In the genomic region with DNA sequence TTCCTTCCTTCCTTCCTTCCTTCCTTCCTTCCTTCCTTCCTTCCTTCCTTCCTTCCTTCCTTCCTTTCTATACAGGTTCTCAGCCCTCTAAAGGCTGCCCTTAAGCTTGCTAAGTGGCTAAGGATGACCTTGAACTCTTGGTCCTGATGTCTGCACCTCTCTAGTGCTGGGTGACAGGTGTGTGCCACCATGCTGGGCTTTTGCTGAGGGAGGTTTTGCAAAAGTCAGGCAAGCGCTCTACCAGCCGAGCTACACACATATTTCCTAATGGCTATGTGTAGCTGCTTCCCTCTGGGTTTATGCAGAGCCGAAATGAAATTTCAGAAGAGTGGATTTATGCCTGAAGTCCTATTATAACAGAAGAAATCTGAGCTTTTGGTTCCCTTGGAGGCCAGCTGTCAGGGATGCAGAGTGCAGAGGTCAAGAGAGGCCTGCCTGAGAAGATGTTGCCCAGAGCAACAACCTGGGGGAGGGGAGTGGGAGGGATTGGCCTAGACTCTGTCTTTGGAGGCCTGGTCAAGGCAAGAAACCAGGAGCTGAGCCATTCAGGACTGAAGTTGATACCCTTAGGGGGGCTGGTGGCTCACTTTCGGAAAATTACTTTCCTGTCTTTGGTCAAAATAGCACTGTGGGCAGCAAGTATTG, we compare ENCODE assay signal across 8 mouse cellular contexts. TPM values are rescaled to one million over a fixed set of nuclear protein-coding genes. Genes with fewer than 3 reads are reported as not detected.
DNase-seq lines count a peak whose midpoint lies in the region.

No protein-coding gene starts in this region.

- DNase-seq in ovary, postnatal 36 days (ENCODE audit: low spot score): peak; percentile 31
- no peak for DNase-seq in ovary, postnatal 14 days (ENCODE audit: low spot score)
- DNase-seq in gastrocnemius, postnatal 14 days: peak; percentile 59
- DNase-seq in kidney, postnatal 25 days: peak; percentile 39 to 65
- peak; percentile 58 for DNase-seq in retina, postnatal 1 day
- DNase-seq in right cerebral cortex, postnatal 4 days: no peak
- no peak for DNase-seq in adrenal gland, postnatal 4 days (ENCODE audit: low spot score in 2 of 2)
- no peak for DNase-seq in cerebellum, adult 18-20 months

- intact Hi-C loops in gastrocnemius, postnatal 14 days (cut with DNase I; ENCODE audit: low total_unique reads): no loop called here

RNA-seq across cellular contexts. Expression of a gene that starts 24.1 kb away (rescaled TPM):
- 10 to 100 TPM; 15.3 to 19.6 TPM for total RNA-seq in gastrocnemius, postnatal 14 days (2021)
- 10 to 100 TPM; 89.6 to 94.7 TPM for total RNA-seq in adrenal gland, postnatal 4 days (2021)

Comparison
In these comparisons a context has a peak if more than half of its experiments do, and no peak if none do; other contexts are left out.
1. DNase-seq: peak in ovary, postnatal 36 days (single experiment), gastrocnemius, postnatal 14 days (single experiment), kidney, postnatal 25 days (2 of 2) and retina, postnatal 1 day (single experiment); none in ovary, postnatal 14 days (single experiment), right cerebral cortex, postnatal 4 days (single experiment), adrenal gland, postnatal 4 days (0 of 2) and cerebellum, adult 18-20 months (0 of 2).
2. RNA of a gene that starts 24.1 kb away (total RNA-seq): 89.6 to 94.7 TPM in adrenal gland, postnatal 4 days; 15.3 to 19.6 TPM in gastrocnemius, postnatal 14 days; every median in the first group is over 4 times any median in the second.